Mouse (Mus musculus): ENCODE measurements around the gene 1700016K19Rik. TPM values are rescaled to one million over a fixed set of nuclear protein-coding genes. Genes with fewer than 3 reads are reported as not detected.

The 1700016K19Rik gene
- total RNA-seq, 2 experiments from 2014 or later: not detected

Other genes with a start within 250 kb of the 1700016K19Rik start
- under 1 TPM; 0.14 to 0.42 TPM for gene Doc2b, start 203.9 kb upstream of the 1700016K19Rik start, total RNA-seq (2021)
- gene Rph3al, start 61.5 kb upstream of the 1700016K19Rik start, total RNA-seq (2021): 10 to 100 TPM in 1 of 2 experiments, 1 to 10 TPM in 1; 9.8 to 11.5 TPM
- 10 to 100 TPM; 42.5 to 51.7 TPM for gene Rflnb, start 27.9 kb downstream of the 1700016K19Rik start, total RNA-seq (2021)
- gene Vps53, start 179.7 kb downstream of the 1700016K19Rik start, total RNA-seq (2021): 10 to 100 TPM; 26.1 to 30.3 TPM
- gene Fam57a, start 179.8 kb downstream of the 1700016K19Rik start, total RNA-seq (2021): 1 to 10 TPM; 4.1 TPM
- gene Dbil5, start 217.7 kb downstream of the 1700016K19Rik start, total RNA-seq (2021): not detected
- 1 to 10 TPM; 1.4 to 3.2 TPM for gene Gemin4, start 217.8 kb downstream of the 1700016K19Rik start, total RNA-seq (2021)
- 10 to 100 TPM; 23.1 to 25.0 TPM for gene Mrm3, start 243.8 kb downstream of the 1700016K19Rik start, total RNA-seq (2021)
- gene Glod4, start 243.8 kb downstream of the 1700016K19Rik start, total RNA-seq (2021): 10 to 100 TPM; 34.8 to 41.1 TPM

Measured in heart, postnatal 25 days (tissue).